Mouse (Mus musculus) gastrocnemius, adult 18-20 months (tissue): ENCODE results near the gene Kcnab2. TPM values are rescaled to one million over a fixed set of nuclear protein-coding genes. Genes with fewer than 3 reads are reported as not detected.
A peak's percentile ranks its signal among the peaks of the same experiment; 100 is the strongest.

Experiments
- DNase-seq: peaks from one replicate; pipeline ENCODE4 v3.0.0; 2021; ENCODE audit warnings: low spot score
- total RNA-seq, 2 experiments: library from RNA; stranded (reverse); gene quantifications; 2 replicates each; pipeline ENCODE4 v1.2.3; 2021

Kcnab2 gene
- total RNA-seq, 2 experiments from 2014 or later, result 0.95 to 1.2 TPM

- DNase-seq, result no peak
Observed at GRCm38 (mm10) chr4:152453079-152453478, 24.6 kb downstream of the Kcnab2 start.

GRCm38 (mm10) chr4:152451371-152451770 is 26.3 kb downstream of the Kcnab2 start:
- no peak for DNase-seq

- no peak for DNase-seq
Observed at GRCm38 (mm10) chr4:152448666-152449018, 29.0 kb downstream of the Kcnab2 start.

GRCm38 (mm10) chr4:152447731-152448665 is 29.7 kb downstream of the Kcnab2 start:
- no peak for DNase-seq

- peak; percentile 40 for DNase-seq
Observed at GRCm38 (mm10) chr4:152446178-152446577, 31.5 kb downstream of the Kcnab2 start.

- DNase-seq, result no peak
Observed at GRCm38 (mm10) chr4:152441536-152441935, 36.1 kb downstream of the Kcnab2 start.

GRCm38 (mm10) chr4:152440882-152441281 is 36.8 kb downstream of the Kcnab2 start:
- no peak for DNase-seq

GRCm38 (mm10) chr4:152435255-152435654 is 42.4 kb downstream of the Kcnab2 start:
- peak; percentile 67 for DNase-seq

GRCm38 (mm10) chr4:152434836-152435235 is 42.8 kb downstream of the Kcnab2 start:
- DNase-seq, result peak; percentile 87

GRCm38 (mm10) chr4:152432308-152432707 is 45.4 kb downstream of the Kcnab2 start:
- peak; percentile 28 for DNase-seq

GRCm38 (mm10) chr4:152428259-152428658 is 49.4 kb downstream of the Kcnab2 start:
- no peak for DNase-seq

- no peak for DNase-seq
Observed at GRCm38 (mm10) chr4:152424922-152425321, 52.7 kb downstream of the Kcnab2 start.

GRCm38 (mm10) chr4:152424341-152424740 is 53.3 kb downstream of the Kcnab2 start:
- DNase-seq, result no peak

- no peak for DNase-seq
Observed at GRCm38 (mm10) chr4:152423576-152423975, 54.1 kb downstream of the Kcnab2 start.

GRCm38 (mm10) chr4:152418229-152419060 is 59.2 kb downstream of the Kcnab2 start:
- no peak for DNase-seq

- DNase-seq, result no peak
Observed at GRCm38 (mm10) chr4:152412524-152413080, 65.1 kb downstream of the Kcnab2 start.

GRCm38 (mm10) chr4:152410961-152411360 is 66.7 kb downstream of the Kcnab2 start:
- DNase-seq, result no peak

GRCm38 (mm10) chr4:152406531-152406930 is 71.1 kb downstream of the Kcnab2 start:
- no peak for DNase-seq

- DNase-seq, result no peak
Observed at GRCm38 (mm10) chr4:152405671-152406201, 71.9 kb downstream of the Kcnab2 start.

GRCm38 (mm10) chr4:152405143-152405542 is 72.5 kb downstream of the Kcnab2 start:
- no peak for DNase-seq

- no peak for DNase-seq
Observed at GRCm38 (mm10) chr4:152398926-152399325, 78.7 kb downstream of the Kcnab2 start.

GRCm38 (mm10) chr4:152392627-152393026 is 85.0 kb downstream of the Kcnab2 start:
- no peak for DNase-seq
